Mouse (Mus musculus) hindbrain, embryonic 13.5 days (tissue): ENCODE measurements at regions not wholly inside any gene's neighbourhood (a gene's known extent, or its start where the extent isn't known, plus 50 kb on each side); places are given as distances from the start of the nearest gene placed in this dataset.

Source experiments
- ATAC-seq: fragments of 200-750 bp; cut with Nextera tagmentation; 2 replicates; pipeline ENCODE4 v1.8.0; 2017; ENCODE audit warnings: moderate TSS enrichment; ENCODE audit not compliant: low FRiP score
- H3K27ac ChIP-seq: fragments of 300-500 bp; sonication (generic); 2 replicates; pipeline ENCODE4 v1.5.1; 2015; ENCODE audit warnings: inconsistent platforms, mild to moderate bottlenecking, moderate library complexity
- H3K27me3 ChIP-seq: fragments of 300-500 bp; sonication (generic); 2 replicates; pipeline ENCODE4 v1.6.1; 2015; ENCODE audit warnings: mild to moderate bottlenecking, inconsistent platforms
- H3K36me3 ChIP-seq: fragments of 300-500 bp; sonication (generic); 2 replicates; pipeline ENCODE4 v1.6.1; 2015; ENCODE audit warnings: mild to moderate bottlenecking, inconsistent platforms
- H3K4me1 ChIP-seq: fragments of 300-500 bp; sonication (generic); replicated peaks from 2 replicates; pipeline ENCODE4 v1.6.1; 2015; ENCODE audit warnings: inconsistent platforms
- H3K4me2 ChIP-seq: fragments of 300-500 bp; sonication (generic); 2 replicates; pipeline ENCODE4 v1.6.1; 2015; ENCODE audit warnings: inconsistent platforms, mild to moderate bottlenecking, moderate library complexity
- H3K4me3 ChIP-seq: fragments of 300-500 bp; sonication (generic); 2 replicates; pipeline ENCODE4 v1.5.1; 2015; ENCODE audit warnings: mild to moderate bottlenecking, inconsistent platforms
- H3K9ac ChIP-seq: fragments of 300-500 bp; sonication (generic); 2 replicates; pipeline ENCODE4 v1.6.1; 2015; ENCODE audit warnings: mild to moderate bottlenecking, inconsistent platforms
- H3K9me3 ChIP-seq: fragments of 300-500 bp; sonication (generic); 2 replicates; pipeline ENCODE4 v1.6.1; 2016; ENCODE audit warnings: inconsistent platforms
- WGBS: fragments of 180-500 bp; shearing (Covaris S2); methylation state at CpG from one replicate; pipeline ENCODE4 v1.1.7; 2015; 5-methylcytosine and 5-hydroxymethylcytosine counted together

DNA sequence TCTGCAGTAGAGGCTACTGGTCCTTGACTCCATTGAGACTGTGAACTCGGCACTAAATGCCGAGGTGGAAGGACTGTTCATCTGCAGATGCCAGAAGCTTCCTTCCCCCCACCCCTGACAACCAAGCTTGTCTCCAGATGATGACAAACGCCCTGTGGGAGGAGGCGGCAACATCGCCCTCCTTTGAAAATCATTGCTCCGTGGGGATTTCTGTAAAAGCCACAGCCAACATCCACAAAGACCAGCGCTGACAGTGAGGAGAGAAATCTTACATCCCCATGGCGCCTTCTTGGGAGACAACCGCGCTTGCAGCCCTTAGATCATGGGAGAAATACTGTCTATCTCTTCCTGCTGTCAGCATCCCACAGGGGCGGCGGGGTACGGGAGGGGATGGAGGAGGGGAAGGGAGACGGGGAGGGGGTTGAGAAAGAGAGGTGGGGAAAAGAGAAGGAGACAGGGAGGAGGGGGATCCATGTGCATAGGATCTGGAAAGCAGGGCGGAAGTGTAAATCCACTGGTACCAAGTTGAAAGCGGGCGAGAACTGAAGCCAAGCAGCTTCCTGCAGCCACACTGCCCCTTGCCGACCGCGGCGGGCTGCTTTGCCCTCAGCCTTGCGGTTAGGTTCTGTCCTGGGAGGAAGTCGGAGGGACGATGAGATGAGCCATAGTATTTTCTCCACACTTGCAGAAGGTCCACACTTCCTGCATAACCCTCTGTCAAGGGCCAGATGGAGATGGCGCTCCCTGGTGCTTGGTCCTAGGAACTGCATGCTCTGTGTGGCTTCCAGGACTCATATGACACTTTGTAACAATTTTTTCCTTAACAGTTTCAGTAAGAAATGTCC is 72.9 kb downstream of the Cryba4 start:
- Histone ChIP-seq H3K4me1 (peaks cover 23% of the 10 kb centered on the region), H3K27ac (peak overlapping the region; percentile 60; the same call in 1 of the 2 replicates), H3K4me2 (peak overlapping the region; percentile 46), H3K9me3 (no peaks in the 10 kb centered on the region), H3K9ac (peak overlapping the region; percentile 24; the same call in 1 of the 2 replicates), H3K36me3 (no peaks in the 10 kb centered on the region), H3K4me3 (peak overlapping the region; percentile 25), H3K27me3 (0 out of 2 replicates have a peak, but pooled peaks cover 9% of the 10 kb centered on the region)
- ATAC-seq: no peak
- 14% methylated on average over 25 of the region's 25 CpGs for WGBS

DNA sequence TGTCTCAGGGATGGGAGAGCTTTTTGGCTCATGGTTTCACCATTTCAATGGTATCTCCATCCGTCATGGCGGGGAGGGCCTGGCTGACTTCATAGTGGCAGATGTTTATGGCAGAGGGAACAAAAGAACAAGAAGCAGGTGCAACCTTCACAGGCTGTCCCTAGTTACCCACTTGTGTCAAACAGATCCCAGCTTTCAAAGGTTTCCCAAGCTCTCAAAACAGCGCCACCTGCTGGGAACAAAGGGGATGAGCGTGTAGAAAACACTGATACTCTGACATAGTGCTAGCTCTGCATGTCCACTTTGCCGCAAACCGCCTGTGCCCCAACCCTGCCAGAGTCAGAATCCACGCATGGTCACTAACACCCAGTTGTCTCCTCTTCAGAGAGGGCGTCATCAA is 69.5 kb downstream of the Cryba4 start:
- no peak for ATAC-seq
- Histone ChIP-seq H3K27me3 (0 out of 2 replicates have a peak, but pooled peaks cover 17% of the 10 kb centered on the region), H3K27ac (no peak overlapping the region), H3K9ac (no peak overlapping the region), H3K4me3 (no peak overlapping the region), H3K36me3 (no peaks in the 10 kb centered on the region), H3K4me1 (peaks cover 15% of the 10 kb centered on the region), H3K4me2 (no peak overlapping the region), H3K9me3 (no peaks in the 10 kb centered on the region)
- WGBS: 34% methylated on average over 8 of the region's 8 CpGs

GRCm38 (mm10) chr5:112195667-112196066 is 56.7 kb downstream of the Cryba4 start:
- Histone ChIP-seq H3K27ac (no peak overlapping the region), H3K4me1 (no peaks in the 10 kb centered on the region), H3K4me2 (no peak overlapping the region), H3K9ac (no peak overlapping the region), H3K36me3 (no peaks in the 10 kb centered on the region), H3K4me3 (no peak overlapping the region), H3K27me3 (no peaks in the 10 kb centered on the region), H3K9me3 (no peaks in the 10 kb centered on the region)
- no peak for ATAC-seq
- WGBS: 77% methylated on average over 6 of the region's 6 CpGs
